Mouse (Mus musculus) kidney, embryonic 14.5 days (tissue): ENCODE results near the gene Zfp653. TPM values are rescaled to one million over a fixed set of nuclear protein-coding genes. Genes with fewer than 3 reads are reported as not detected.

Experiments
- ATAC-seq: fragments of 200-750 bp; cut with Nextera tagmentation; 2 replicates; pipeline ENCODE4 v1.8.0; 2017; ENCODE audit warnings: moderate number of reproducible peaks, mild to moderate bottlenecking, moderate TSS enrichment, moderate library complexity; ENCODE audit not compliant: low FRiP score, low TSS enrichment
- H3K27ac ChIP-seq: fragments of 300-500 bp; sonication (generic); 2 replicates; pipeline ENCODE4 v1.5.1; 2014; ENCODE audit warnings: low read depth, mild to moderate bottlenecking, low read length, moderate library complexity, mixed read lengths
- H3K27me3 ChIP-seq: fragments of 300-500 bp; sonication (generic); 2 replicates; pipeline ENCODE4 v1.6.1; 2014; ENCODE audit warnings: mild to moderate bottlenecking, low read length; ENCODE audit not compliant: control insufficient read depth, insufficient read depth
- H3K36me3 ChIP-seq: fragments of 300-500 bp; sonication (generic); 2 replicates; pipeline ENCODE4 v1.6.1; 2014; ENCODE audit warnings: low read length, mixed read lengths; ENCODE audit not compliant: control insufficient read depth, insufficient read depth
- H3K4me1 ChIP-seq: fragments of 300-500 bp; sonication (generic); 2 replicates; pipeline ENCODE4 v1.6.1; 2014; ENCODE audit warnings: low read length, mixed read lengths; ENCODE audit not compliant: control insufficient read depth, insufficient read depth
- H3K4me2 ChIP-seq: fragments of 300-500 bp; sonication (generic); replicated peaks from 2 replicates; pipeline ENCODE4 v1.6.1; 2014; ENCODE audit warnings: low read depth, mild to moderate bottlenecking, low read length
- H3K4me3 ChIP-seq: fragments of 300-500 bp; sonication (generic); 2 replicates; pipeline ENCODE4 v1.5.1; 2014; ENCODE audit warnings: mild to moderate bottlenecking, low read length
- H3K9ac ChIP-seq: fragments of 300-500 bp; sonication (generic); 2 replicates; pipeline ENCODE4 v1.6.1; 2014; ENCODE audit warnings: low read depth, mild to moderate bottlenecking, low read length, moderate library complexity
- H3K9me3 ChIP-seq: fragments of 300-500 bp; sonication (generic); 2 replicates; pipeline ENCODE4 v1.6.1; 2016; ENCODE audit warnings: low read length; ENCODE audit not compliant: control insufficient read depth
- WGBS: fragments of 180-500 bp; shearing (Covaris S2); extraction: QIAGEN DNeasy Blood & Tissue Kit; methylation state at CpG from one replicate; pipeline ENCODE4 v1.1.7; 2014; 5-methylcytosine and 5-hydroxymethylcytosine counted together
- polyA plus RNA-seq: library from polyadenylated mRNA; unstranded; fragments of >200 nt; fragmentation: Nextera tagmentation; extraction: Ambion mirVana; gene quantifications from 2 replicates; pipeline ENCODE4 v1.2.1, GENCODE M21; 2014

The Zfp653 gene
- polyA plus RNA-seq, 1 experiment from 2014 or later: 9.9 TPM

GRCm38 (mm10) chr9:22098993-22099696 is 28.0 kb upstream of the Zfp653 start, which contains the start of gene Cnn1:
Gene Cnn1 (plus strand): TSS chr9:22099216.
- Histone ChIP-seq H3K4me1 (0 out of 2 replicates have a peak, but pooled peaks cover 4% of the 10 kb centered on the region), H3K9me3 (no peaks in the 10 kb centered on the region), H3K27ac (no peak within 1 kb of the TSS), H3K4me3 (peak within 1 kb of the TSS; percentile 12; the same call in 1 of the 2 replicates), H3K36me3 (no peaks in the 10 kb centered on the region), H3K27me3 (peaks cover 22% of the 10 kb centered on the region), H3K4me2 (peak within 1 kb of the TSS; percentile 25; the same call in 1 of the 2 replicates), H3K9ac (peak within 1 kb of the TSS; percentile 7; the same call in 1 of the 2 replicates)
- no peak for ATAC-seq
- WGBS: 8% methylated on average over 14 of the region's 14 CpGs

GRCm38 (mm10) chr9:22095854-22096307 is 24.7 kb upstream of the Zfp653 start:
- 2% methylated on average over 24 of the region's 24 CpGs for WGBS

GRCm38 (mm10) chr9:22092746-22093145 is 21.6 kb upstream of the Zfp653 start:
- Histone ChIP-seq H3K9ac (no peak overlapping the region), H3K4me3 (no peak overlapping the region), H3K4me2 (no peak overlapping the region), H3K9me3 (no peaks in the 10 kb centered on the region), H3K36me3 (no peaks in the 10 kb centered on the region), H3K4me1 (0 out of 2 replicates have a peak, but pooled peaks cover 4% of the 10 kb centered on the region), H3K27ac (no peak overlapping the region), H3K27me3 (no peaks in the 10 kb centered on the region)
- no peak for ATAC-seq
- WGBS: 89% methylated on average over 6 of the region's 6 CpGs

More at GRCm38 (mm10) chr9:22095854-22096307, 24.7 kb upstream of the Zfp653 start:
- Histone ChIP-seq H3K4me1 (0 out of 2 replicates have a peak, but pooled peaks cover 4% of the 10 kb centered on the region), H3K4me2 (peak overlapping the region; percentile 65), H3K9me3 (no peaks in the 10 kb centered on the region), H3K27ac (no peak overlapping the region), H3K36me3 (no peaks in the 10 kb centered on the region), H3K27me3 (peaks cover 17% of the 10 kb centered on the region), H3K4me3 (peak overlapping the region; percentile 37), H3K9ac (peak overlapping the region; percentile 58)
- ATAC-seq: peak; percentile 72

- H3K9me3 ChIP-seq: no peaks in the 10 kb centered on the region
- no peak for ATAC-seq
- no peak overlapping the region for H3K4me2 ChIP-seq
- H3K4me3 ChIP-seq: no peak overlapping the region
- no peak overlapping the region for H3K9ac ChIP-seq
- 90% methylated on average over 7 of the region's 7 CpGs for WGBS
- no peak overlapping the region for H3K27ac ChIP-seq
- peaks cover 6% of the 10 kb centered on the region; the same call in 1 of the 2 replicates for H3K4me1 ChIP-seq
- no peaks in the 10 kb centered on the region for H3K27me3 ChIP-seq
- H3K36me3 ChIP-seq: no peaks in the 10 kb centered on the region
Measured at GRCm38 (mm10) chr9:22089986-22090385, 18.8 kb upstream of the Zfp653 start.

GRCm38 (mm10) chr9:22089281-22089680 is 18.1 kb upstream of the Zfp653 start:
- H3K36me3 ChIP-seq: no peaks in the 10 kb centered on the region
- H3K27me3 ChIP-seq: no peaks in the 10 kb centered on the region
- no peaks in the 10 kb centered on the region for H3K9me3 ChIP-seq
- peaks cover 7% of the 10 kb centered on the region; the same call in 1 of the 2 replicates for H3K4me1 ChIP-seq
- H3K4me2 ChIP-seq: no peak overlapping the region
- no peak overlapping the region for H3K4me3 ChIP-seq
- H3K9ac ChIP-seq: no peak overlapping the region
- 96% methylated on average over 7 of the region's 7 CpGs for WGBS
- H3K27ac ChIP-seq: no peak overlapping the region
- no peak for ATAC-seq

GRCm38 (mm10) chr9:22087034-22087618 is 15.9 kb upstream of the Zfp653 start:
- 83% methylated on average over 2 of the region's 2 CpGs for WGBS
- Histone ChIP-seq H3K4me3 (no peak overlapping the region), H3K27me3 (no peaks in the 10 kb centered on the region), H3K9ac (no peak overlapping the region), H3K4me1 (peaks cover 9% of the 10 kb centered on the region; the same call in 1 of the 2 replicates), H3K9me3 (no peaks in the 10 kb centered on the region), H3K27ac (no peak overlapping the region), H3K36me3 (no peaks in the 10 kb centered on the region), H3K4me2 (no peak overlapping the region)
- no peak for ATAC-seq

- Histone ChIP-seq H3K36me3 (no peaks in the 10 kb centered on the region), H3K4me3 (peak overlapping the region; percentile 82), H3K27me3 (no peaks in the 10 kb centered on the region), H3K4me2 (peak overlapping the region; percentile 71), H3K9me3 (no peaks in the 10 kb centered on the region), H3K9ac (peak overlapping the region; percentile 72), H3K27ac (peak overlapping the region; percentile 85; the same call in 1 of the 2 replicates), H3K4me1 (peaks cover 9% of the 10 kb centered on the region; the same call in 1 of the 2 replicates)
- 66% methylated on average over 6 of the region's 6 CpGs for WGBS
- no peak for ATAC-seq
Measured at GRCm38 (mm10) chr9:22086012-22086411, 14.8 kb upstream of the Zfp653 start.

GRCm38 (mm10) chr9:22085022-22085834 is 14.1 kb upstream of the Zfp653 start, which contains the start of gene Ecsit:
Gene Ecsit (minus strand): TSS chr9:22085438.
- Histone ChIP-seq H3K36me3 (peaks cover 4% of the 10 kb centered on the region; the same call in 1 of the 2 replicates), H3K27ac (peak within 1 kb of the TSS; percentile 85)
- under 1% methylated on average over 48 of the region's 48 CpGs for WGBS

More at GRCm38 (mm10) chr9:22085022-22085834, 14.1 kb upstream of the Zfp653 start, which contains the start of gene Ecsit:
- H3K27me3 ChIP-seq: no peaks in the 10 kb centered on the region
- H3K4me2 ChIP-seq: peak within 1 kb of the TSS; percentile 71
- peak within 1 kb of the TSS; percentile 72 for H3K9ac ChIP-seq
- H3K4me3 ChIP-seq: peak within 1 kb of the TSS; percentile 82
- H3K4me1 ChIP-seq: peaks cover 9% of the 10 kb centered on the region; the same call in 1 of the 2 replicates
- H3K9me3 ChIP-seq: no peaks in the 10 kb centered on the region
- ATAC-seq: peak; percentile 97
